Mouse (Mus musculus): ENCODE results near the gene Rps16. TPM values are rescaled to one million over a fixed set of nuclear protein-coding genes. Genes with fewer than 3 reads are reported as not detected.
A peak's percentile ranks its signal among the peaks of the same experiment; 100 is the strongest.

Rps16 gene
- polyA plus RNA-seq, 1 experiment = 6,019 TPM

- peak within 1 kb of the TSS; percentile 79 for H3ac ChIP-seq (ENCODE audit: control insufficient read depth, insufficient read length, low read depth)
- peak within 1 kb of the TSS; percentile 59 for H3K4me3 ChIP-seq (ENCODE audit: insufficient read depth, poor library complexity, severe bottlenecking)
- peaks cover 8% of the 10 kb centered on the region for H3K36me3 ChIP-seq (ENCODE audit: control insufficient read depth, insufficient read depth)
- TF ChIP-seq CTCF (IDR thresholded peaks at IDR 0.05; ENCODE audit: control insufficient read depth, insufficient read depth, insufficient read length) = peak; percentile 46
- peak; percentile 57 for TF ChIP-seq CEBPB (IDR thresholded peaks at IDR 0.05; ENCODE audit: low read depth)
- no peak for TF ChIP-seq MYOG (IDR thresholded peaks at IDR 0.05; ENCODE audit: control insufficient read depth, extremely low read depth, insufficient read length)
- H3K79me2 ChIP-seq (ENCODE audit: control insufficient read depth, insufficient read depth) = peaks cover 51% of the 10 kb centered on the region
- no peaks in the 10 kb centered on the region for H3K27me3 ChIP-seq (ENCODE audit: control insufficient read depth, insufficient read depth, insufficient read length)
- H3K79me3 ChIP-seq (ENCODE audit: low read depth) = peaks cover 25% of the 10 kb centered on the region
Measured at GRCm38 (mm10) chr7:28372251-28373108, 22.0 kb downstream of the Rps16 start, which contains the start of gene Plekhg2. Plekhg2 (minus strand) TSS chr7:28372599.

- Histone ChIP-seq H3ac (ENCODE audit: control insufficient read depth, insufficient read length, low read depth) (no peak overlapping the region), H3K36me3 (ENCODE audit: control insufficient read depth, insufficient read depth) (peaks cover 8% of the 10 kb centered on the region), H3K27me3 (ENCODE audit: control insufficient read depth, insufficient read depth, insufficient read length) (no peaks in the 10 kb centered on the region), H3K79me3 (ENCODE audit: low read depth) (peaks cover 31% of the 10 kb centered on the region), H3K79me2 (ENCODE audit: control insufficient read depth, insufficient read depth) (peaks cover 57% of the 10 kb centered on the region), H3K4me3 (ENCODE audit: insufficient read depth, poor library complexity, severe bottlenecking) (no peak overlapping the region)
- TF ChIP-seq FOSL1 (IDR thresholded peaks at IDR 0.05; ENCODE audit: insufficient read depth, low read length, poor library complexity, severe bottlenecking) = no peak
- no peak for TF ChIP-seq CTCF (IDR thresholded peaks at IDR 0.05; ENCODE audit: control insufficient read depth, insufficient read depth, insufficient read length)
- no peak for TF ChIP-seq MYOG (IDR thresholded peaks at IDR 0.05; ENCODE audit: control insufficient read depth, extremely low read depth, insufficient read length)
- no peak for TF ChIP-seq CEBPB (IDR thresholded peaks at IDR 0.05; ENCODE audit: low read depth)
- TF ChIP-seq MAX (IDR thresholded peaks at IDR 0.05) = no peak
- TF ChIP-seq USF1 (IDR thresholded peaks at IDR 0.05; ENCODE audit: low read depth) = no peak
- TF ChIP-seq MYOD1 (IDR thresholded peaks at IDR 0.05; ENCODE audit: control insufficient read depth, insufficient read length, low read depth) = no peak
Measured at GRCm38 (mm10) chr7:28373131-28373581, 22.7 kb downstream of the Rps16 start.

- TF ChIP-seq MYOG (IDR thresholded peaks at IDR 0.05; ENCODE audit: control insufficient read depth, extremely low read depth, insufficient read length) = no peak
- TF ChIP-seq MAX (IDR thresholded peaks at IDR 0.05) = no peak
- TF ChIP-seq MYOD1 (IDR thresholded peaks at IDR 0.05; ENCODE audit: control insufficient read depth, insufficient read length, low read depth) = no peak
- TF ChIP-seq USF1 (IDR thresholded peaks at IDR 0.05; ENCODE audit: low read depth) = no peak
- no peak for TF ChIP-seq CEBPB (IDR thresholded peaks at IDR 0.05; ENCODE audit: low read depth)
- no peak for TF ChIP-seq FOSL1 (IDR thresholded peaks at IDR 0.05; ENCODE audit: insufficient read depth, low read length, poor library complexity, severe bottlenecking)
- no peak for TF ChIP-seq CTCF (IDR thresholded peaks at IDR 0.05; ENCODE audit: control insufficient read depth, insufficient read depth, insufficient read length)
- H3K27me3 ChIP-seq (ENCODE audit: control insufficient read depth, insufficient read depth, insufficient read length) = no peaks in the 10 kb centered on the region
- no peak overlapping the region for H3ac ChIP-seq (ENCODE audit: control insufficient read depth, insufficient read length, low read depth)
- no peak overlapping the region for H3K4me3 ChIP-seq (ENCODE audit: insufficient read depth, poor library complexity, severe bottlenecking)
- peaks cover 60% of the 10 kb centered on the region for H3K79me2 ChIP-seq (ENCODE audit: control insufficient read depth, insufficient read depth)
- H3K36me3 ChIP-seq (ENCODE audit: control insufficient read depth, insufficient read depth) = peaks cover under 1% of the 10 kb centered on the region
- peaks cover 38% of the 10 kb centered on the region for H3K79me3 ChIP-seq (ENCODE audit: low read depth)
Measured at GRCm38 (mm10) chr7:28373891-28374495, 23.5 kb downstream of the Rps16 start.

GRCm38 (mm10) chr7:28374647-28375046, 24.2 kb downstream of the Rps16 start:
- no peaks in the 10 kb centered on the region for H3K36me3 ChIP-seq (ENCODE audit: control insufficient read depth, insufficient read depth)
- H3K27me3 ChIP-seq (ENCODE audit: control insufficient read depth, insufficient read depth, insufficient read length) = no peaks in the 10 kb centered on the region
- no peak overlapping the region for H3K4me3 ChIP-seq (ENCODE audit: insufficient read depth, poor library complexity, severe bottlenecking)
- no peak overlapping the region for H3ac ChIP-seq (ENCODE audit: control insufficient read depth, insufficient read length, low read depth)
- peaks cover 36% of the 10 kb centered on the region for H3K79me3 ChIP-seq (ENCODE audit: low read depth)
- TF ChIP-seq CTCF (IDR thresholded peaks at IDR 0.05; ENCODE audit: control insufficient read depth, insufficient read depth, insufficient read length) (no peak), CEBPB (IDR thresholded peaks at IDR 0.05; ENCODE audit: low read depth) (no peak), USF1 (IDR thresholded peaks at IDR 0.05; ENCODE audit: low read depth) (no peak), MYOG (IDR thresholded peaks at IDR 0.05; ENCODE audit: control insufficient read depth, extremely low read depth, insufficient read length) (no peak), MYOD1 (IDR thresholded peaks at IDR 0.05; ENCODE audit: control insufficient read depth, insufficient read length, low read depth) (no peak), FOSL1 (IDR thresholded peaks at IDR 0.05; ENCODE audit: insufficient read depth, low read length, poor library complexity, severe bottlenecking) (no peak), MAX (IDR thresholded peaks at IDR 0.05) (no peak)
- H3K79me2 ChIP-seq (ENCODE audit: control insufficient read depth, insufficient read depth) = peaks cover 54% of the 10 kb centered on the region

GRCm38 (mm10) chr7:28375176-28375921, 24.9 kb downstream of the Rps16 start:
- no peak for TF ChIP-seq USF1 (IDR thresholded peaks at IDR 0.05; ENCODE audit: low read depth)
- TF ChIP-seq CEBPB (IDR thresholded peaks at IDR 0.05; ENCODE audit: low read depth) = no peak
- no peak for TF ChIP-seq MAX (IDR thresholded peaks at IDR 0.05)
- no peak for TF ChIP-seq CTCF (IDR thresholded peaks at IDR 0.05; ENCODE audit: control insufficient read depth, insufficient read depth, insufficient read length)
- no peak for TF ChIP-seq MYOG (IDR thresholded peaks at IDR 0.05; ENCODE audit: control insufficient read depth, extremely low read depth, insufficient read length)
- Histone ChIP-seq H3K79me3 (ENCODE audit: low read depth) (peaks cover 31% of the 10 kb centered on the region), H3K36me3 (ENCODE audit: control insufficient read depth, insufficient read depth) (no peaks in the 10 kb centered on the region), H3ac (ENCODE audit: control insufficient read depth, insufficient read length, low read depth) (peak overlapping the region; percentile 31), H3K4me3 (ENCODE audit: insufficient read depth, poor library complexity, severe bottlenecking) (peak overlapping the region; percentile 26), H3K79me2 (ENCODE audit: control insufficient read depth, insufficient read depth) (peaks cover 47% of the 10 kb centered on the region), H3K27me3 (ENCODE audit: control insufficient read depth, insufficient read depth, insufficient read length) (no peaks in the 10 kb centered on the region)
